Mouse (Mus musculus): ENCODE measurements at regions not wholly inside any gene's neighbourhood (a gene's known extent, or its start where the extent isn't known, plus 50 kb on each side); places are given as distances from the start of the nearest gene placed in this dataset.

- TF ChIP-seq CTCF (IDR thresholded peaks at IDR 0.05; ENCODE audit: borderline replicate concordance, insufficient read depth, low read length): no peak
- no peak for TF ChIP-seq POLR2A (IDR thresholded peaks at IDR 0.05; ENCODE audit: low read depth, low read length)
Observed at GRCm38 (mm10) chr1:164683788-164684187, 112.7 kb upstream of the Dpt start.
